Mouse (Mus musculus): ENCODE data around the gene Sec23a. TPM values are rescaled to one million over a fixed set of nuclear protein-coding genes. Genes with fewer than 3 reads are reported as not detected.

Gene Sec23a
- polyA plus RNA-seq, 1 experiment from 2014 or later: 76.0 TPM

DNA sequence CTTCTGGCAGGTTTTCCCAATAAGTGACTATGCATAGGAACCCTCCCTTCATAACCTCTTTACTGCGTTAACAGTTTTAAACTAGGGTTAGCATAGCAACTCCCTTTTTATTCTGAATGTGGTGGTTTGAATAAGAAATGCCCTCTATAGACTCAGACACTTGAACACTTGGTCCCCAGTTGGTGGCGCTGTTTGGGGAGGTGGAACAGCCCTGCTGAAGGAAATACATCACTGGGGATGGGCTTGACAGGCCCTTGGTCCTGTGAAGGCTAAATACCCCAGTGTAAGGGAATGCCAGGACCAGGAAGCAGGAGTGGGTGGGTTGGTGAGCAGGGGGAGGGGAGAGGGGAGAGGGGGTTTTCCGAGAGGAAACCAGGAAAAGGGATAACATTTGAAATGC is 92.3 kb downstream of the Sec23a start:
- ATAC-seq (replicated peaks; ENCODE audit: low FRiP score): no peak
- Histone ChIP-seq H3K36me3 (ENCODE audit: control insufficient read depth, insufficient read depth, low read length) (no peaks in the 10 kb centered on the region), H3K9me3 (ENCODE audit: control insufficient read depth, low read length) (no peaks in the 10 kb centered on the region), H3K4me2 (ENCODE audit: low read depth, low read length, severe bottlenecking) (no peak overlapping the region), H3K27ac (ENCODE audit: low read depth, low read length) (no peak overlapping the region), H3K9ac (ENCODE audit: low read length) (no peak overlapping the region), H3K27me3 (ENCODE audit: control insufficient read depth, insufficient read depth, low read length) (no peaks in the 10 kb centered on the region), H3K4me3 (ENCODE audit: low read depth, low read length) (no peak overlapping the region), H3K4me1 (replicated peaks; ENCODE audit: control insufficient read depth, insufficient read depth, low read length) (no peaks in the 10 kb centered on the region)
- DNase-seq (ENCODE audit: low spot score): no peak
- WGBS: 69% methylated on average over 3 of the region's 3 CpGs

DNA sequence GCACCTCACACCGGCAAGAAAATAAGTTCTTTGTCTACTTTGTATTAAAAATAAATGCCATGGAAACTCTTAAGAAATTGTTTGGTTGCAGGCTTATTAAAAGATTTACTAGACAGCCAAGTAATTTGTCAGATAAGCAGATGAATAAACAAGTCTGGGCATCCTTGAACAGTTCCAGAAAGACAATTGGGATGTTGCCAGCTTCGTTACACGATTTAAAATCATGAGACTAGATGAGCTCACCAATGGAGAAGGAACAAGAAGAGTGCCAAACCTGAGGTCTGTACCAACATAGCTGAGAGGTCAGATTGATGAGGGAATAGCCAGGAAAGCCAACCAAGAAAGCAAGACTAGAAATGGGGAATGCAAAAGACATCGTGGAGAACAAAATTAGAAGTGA is 102.0 kb downstream of the Sec23a start:
- no peak for ATAC-seq (replicated peaks; ENCODE audit: low FRiP score)
- H3K4me1 ChIP-seq (replicated peaks; ENCODE audit: control insufficient read depth, insufficient read depth, low read length): no peaks in the 10 kb centered on the region
- 82% methylated on average over 4 of the region's 4 CpGs for WGBS
- no peak overlapping the region for H3K9ac ChIP-seq (ENCODE audit: low read length)
- no peaks in the 10 kb centered on the region for H3K36me3 ChIP-seq (ENCODE audit: control insufficient read depth, insufficient read depth, low read length)
- H3K4me3 ChIP-seq (ENCODE audit: low read depth, low read length): no peak overlapping the region
- DNase-seq (ENCODE audit: low spot score): no peak
- no peaks in the 10 kb centered on the region for H3K27me3 ChIP-seq (ENCODE audit: control insufficient read depth, insufficient read depth, low read length)
- no peak overlapping the region for H3K27ac ChIP-seq (ENCODE audit: low read depth, low read length)
- no peaks in the 10 kb centered on the region for H3K9me3 ChIP-seq (ENCODE audit: control insufficient read depth, low read length)
- no peak overlapping the region for H3K4me2 ChIP-seq (ENCODE audit: low read depth, low read length, severe bottlenecking)

Other genes starting within 250 kb of the Sec23a start
- gene Gemin2, start 1.4 kb upstream of the Sec23a start, polyA plus RNA-seq (2014; fragmentation: Nextera tagmentation; extraction: Ambion mirVana): 27.1 and 33.2 TPM in 2 replicates
- 64.6 and 69.1 TPM in 2 replicates for gene Trappc6b, start 49.5 kb upstream of the Sec23a start, polyA plus RNA-seq (2014; fragmentation: Nextera tagmentation; extraction: Ambion mirVana)
- gene Pnn, start 54.9 kb upstream of the Sec23a start, polyA plus RNA-seq (2014; fragmentation: Nextera tagmentation; extraction: Ambion mirVana): 124 and 127 TPM in 2 replicates
- gene Mia2, start 83.8 kb upstream of the Sec23a start, polyA plus RNA-seq (2014; fragmentation: Nextera tagmentation; extraction: Ambion mirVana): 50.6 and 55.2 TPM in 2 replicates
- 9.3 and 11.9 TPM in 2 replicates for gene Fbxo33, start 207.7 kb upstream of the Sec23a start, polyA plus RNA-seq (2014; fragmentation: Nextera tagmentation; extraction: Ambion mirVana)

Measured in forebrain, embryonic 11.5 days (tissue).